Mouse (Mus musculus) forelimb bud, embryonic 11.5 days (tissue): ENCODE results near the gene Zfp683.

ENCODE experiments used
- DNase-seq: peaks from one replicate; pipeline ENCODE4 v3.0.0-alpha.2; 2012; ENCODE audit warnings: low read depth, low spot score

Zfp683 gene

DNA sequence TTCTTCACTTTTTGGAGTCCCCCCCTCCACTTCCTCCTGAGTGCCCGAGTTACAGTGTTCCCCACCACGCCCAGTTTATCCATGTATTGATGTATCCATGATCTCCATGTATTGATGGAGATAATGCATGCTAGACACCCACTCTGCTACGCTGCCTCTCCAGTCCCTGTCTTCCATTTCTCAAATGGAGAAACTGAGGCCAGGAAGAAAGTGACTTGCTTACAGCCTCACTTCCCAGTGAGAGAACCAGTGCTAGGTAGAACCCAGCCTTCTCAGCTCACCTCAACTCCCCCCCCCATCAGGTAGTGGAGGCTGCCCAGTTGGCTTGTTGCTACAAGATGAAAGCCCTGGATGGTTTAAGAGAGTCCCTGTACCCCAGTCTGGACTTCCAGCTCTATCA lies at the start of gene Zfp683:
Gene Zfp683 (plus strand): TSS at position 301 of the 400 bp plus-strand sequence.
- DNase-seq = no peak

DNA sequence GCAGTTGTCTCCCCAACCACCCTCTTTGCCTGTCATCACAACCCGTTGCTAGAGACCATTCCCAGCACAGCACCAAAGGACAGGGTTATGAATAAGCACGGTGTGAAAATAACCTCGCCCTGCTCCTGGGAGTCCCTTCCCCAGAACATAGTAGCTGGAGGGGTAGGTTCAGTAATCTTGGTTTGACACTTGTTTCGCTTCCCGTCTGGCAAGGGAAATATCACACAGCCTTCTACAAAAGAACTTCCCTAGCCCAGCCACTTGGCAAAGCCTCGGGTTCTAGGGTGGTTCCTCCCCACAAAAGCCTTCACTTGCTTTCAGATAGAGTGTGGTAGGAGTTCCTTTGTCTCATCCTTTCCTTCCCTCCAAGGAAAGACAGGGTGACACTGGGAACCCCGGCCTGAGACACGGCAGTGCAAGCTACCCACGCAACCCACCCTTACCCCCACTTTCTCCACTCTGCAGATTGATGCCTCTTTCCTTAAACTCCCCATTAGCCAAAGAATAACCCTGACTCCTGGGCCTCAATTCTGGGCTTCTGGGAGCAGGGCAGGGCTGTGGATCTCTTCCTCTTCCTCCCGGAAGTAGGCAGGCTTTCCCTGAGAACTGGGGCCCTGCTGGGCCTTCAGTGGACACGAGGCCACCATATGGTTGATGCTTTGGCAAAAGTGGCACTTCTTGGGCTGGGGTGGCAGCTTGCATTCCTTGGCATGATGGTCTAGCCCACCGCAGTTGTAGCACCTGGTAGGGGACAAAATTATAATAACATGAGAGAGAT lies 47.9 kb upstream of the Zfp683 start:
- DNase-seq = no peak

DNA sequence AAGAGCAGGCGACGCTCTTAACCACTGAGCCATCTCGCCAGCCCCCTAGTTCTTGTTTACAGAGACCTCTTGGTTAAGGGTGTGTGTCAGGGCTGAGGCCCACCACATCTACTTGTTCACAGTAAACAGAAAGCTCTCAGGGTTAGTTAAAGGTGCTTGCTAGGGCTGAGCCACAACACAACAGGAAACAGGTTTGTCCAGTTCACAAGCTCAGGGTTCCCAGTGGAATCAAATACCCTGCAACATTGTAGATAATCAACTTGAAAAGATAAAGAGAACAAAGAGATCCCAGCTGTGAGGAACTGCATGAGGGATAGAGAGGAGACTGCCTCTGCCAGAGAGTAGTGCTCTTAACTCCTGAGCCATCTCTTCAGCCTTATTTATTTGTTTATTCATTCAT lies 46.8 kb upstream of the Zfp683 start:
- DNase-seq = no peak

- no peak for DNase-seq
Observed at GRCm38 (mm10) chr4:134009709-134010108, 43.9 kb upstream of the Zfp683 start.

DNA sequence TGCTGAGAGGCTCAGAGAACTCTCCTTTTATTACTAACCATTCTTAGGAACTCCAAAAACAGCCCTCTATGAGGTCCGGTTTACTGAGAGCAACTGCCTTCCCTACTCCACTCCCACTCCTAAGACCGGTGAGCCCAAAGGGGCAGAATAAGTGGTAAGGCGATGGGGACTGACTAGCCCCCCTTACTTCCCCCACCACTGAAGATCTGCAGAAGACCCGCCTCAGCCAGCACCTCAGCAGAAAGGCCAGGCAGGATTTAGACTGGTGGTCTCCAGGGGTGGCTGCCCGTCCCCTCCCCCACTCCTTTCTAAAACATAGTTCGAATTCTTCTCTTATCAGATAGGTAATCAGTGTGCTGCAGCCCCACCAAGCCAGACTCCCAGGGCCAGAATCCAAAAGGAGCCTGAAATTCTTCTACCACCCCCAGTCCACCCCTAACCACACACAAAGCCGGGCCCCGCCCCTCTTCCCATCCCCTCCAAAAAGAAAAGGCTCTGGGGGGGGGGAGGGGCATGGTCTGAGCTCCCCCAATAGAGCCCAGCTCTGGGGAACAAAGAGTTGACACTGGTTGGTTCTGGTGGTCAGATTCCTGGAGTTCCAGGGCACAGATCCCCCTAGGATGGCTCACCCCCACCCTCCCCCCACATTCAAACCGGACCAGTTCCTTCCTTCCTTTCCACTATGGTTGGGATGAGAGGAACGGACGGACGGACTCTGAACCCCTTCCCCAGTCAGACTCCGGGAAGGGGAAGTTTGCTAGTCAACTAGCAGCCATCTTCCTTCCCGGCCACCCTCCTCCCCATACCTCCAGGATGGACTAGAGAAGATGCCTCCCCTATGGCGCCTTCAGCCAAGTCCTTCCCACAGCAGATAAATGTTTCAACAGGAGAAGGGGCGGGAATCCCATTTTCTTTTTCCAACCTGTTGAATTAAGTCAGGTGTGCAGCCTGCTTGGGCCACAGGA lies 41.9 kb upstream of the Zfp683 start:
- no peak for DNase-seq

DNA sequence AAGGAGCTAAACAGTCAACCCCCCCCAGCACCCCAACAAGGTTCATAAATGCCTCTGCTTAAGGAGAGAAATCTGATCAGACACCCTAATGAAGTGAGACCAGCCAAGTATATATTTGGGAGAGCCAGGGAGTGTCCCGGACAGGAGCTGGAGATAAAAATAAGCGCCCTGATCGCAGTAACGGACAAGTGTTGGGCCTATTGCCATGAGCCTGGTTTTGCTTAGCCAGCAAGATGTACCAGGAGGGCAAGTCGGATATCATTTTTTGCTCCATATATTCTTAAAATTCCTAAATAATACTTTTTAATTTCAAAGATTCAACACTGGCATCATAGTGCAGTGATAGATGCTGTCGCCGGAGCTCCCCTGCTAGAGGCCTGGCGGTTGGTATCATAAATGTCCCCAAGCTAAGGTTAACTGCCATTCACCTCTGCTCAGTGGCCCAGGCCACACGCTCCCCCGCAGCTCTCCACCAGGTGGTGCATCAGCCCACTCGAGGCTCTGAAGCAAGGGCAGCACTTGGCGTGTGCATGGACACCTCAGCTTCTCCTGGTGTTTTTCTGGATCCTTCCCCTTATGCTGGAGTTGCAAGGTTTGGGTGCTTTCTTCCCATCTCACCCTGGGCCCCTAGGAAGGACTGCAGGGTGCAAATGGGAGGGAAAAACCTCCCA lies 40.6 kb upstream of the Zfp683 start:
- no peak for DNase-seq

- no peak for DNase-seq
Observed at GRCm38 (mm10) chr4:134016208-134016607, 37.4 kb upstream of the Zfp683 start.

- DNase-seq = peak; percentile 61
Observed at GRCm38 (mm10) chr4:134016767-134017166, 36.9 kb upstream of the Zfp683 start.

- no peak for DNase-seq
Observed at GRCm38 (mm10) chr4:134017201-134017865, 36.3 kb upstream of the Zfp683 start.

- DNase-seq = no peak
Observed at GRCm38 (mm10) chr4:134018038-134018778, 35.4 kb upstream of the Zfp683 start.

DNA sequence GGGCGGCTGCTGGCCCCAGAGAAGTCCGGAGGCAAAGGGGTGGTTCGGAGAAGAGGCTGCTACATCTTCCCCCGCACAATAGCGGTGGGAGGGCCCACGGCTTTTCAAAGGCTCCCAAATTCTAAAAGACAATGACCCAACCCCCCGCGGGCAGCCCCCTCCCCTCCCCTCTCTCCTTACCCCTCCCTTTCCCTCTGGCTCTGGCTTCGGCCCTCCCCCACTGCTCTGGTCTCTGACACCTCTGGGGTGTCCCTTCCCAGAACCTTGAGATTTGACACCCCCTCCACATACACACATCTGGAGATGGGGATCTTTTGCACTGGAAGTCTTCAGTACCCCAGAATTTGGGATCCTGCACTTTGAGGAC lies 34.9 kb upstream of the Zfp683 start, which contains the start of gene Lin28a:
Gene Lin28a (minus strand): TSS at position 63 of the 367 bp plus-strand sequence.
- no peak for DNase-seq

GRCm38 (mm10) chr4:134019210-134019609 lies 34.4 kb upstream of the Zfp683 start:
- no peak for DNase-seq

DNA sequence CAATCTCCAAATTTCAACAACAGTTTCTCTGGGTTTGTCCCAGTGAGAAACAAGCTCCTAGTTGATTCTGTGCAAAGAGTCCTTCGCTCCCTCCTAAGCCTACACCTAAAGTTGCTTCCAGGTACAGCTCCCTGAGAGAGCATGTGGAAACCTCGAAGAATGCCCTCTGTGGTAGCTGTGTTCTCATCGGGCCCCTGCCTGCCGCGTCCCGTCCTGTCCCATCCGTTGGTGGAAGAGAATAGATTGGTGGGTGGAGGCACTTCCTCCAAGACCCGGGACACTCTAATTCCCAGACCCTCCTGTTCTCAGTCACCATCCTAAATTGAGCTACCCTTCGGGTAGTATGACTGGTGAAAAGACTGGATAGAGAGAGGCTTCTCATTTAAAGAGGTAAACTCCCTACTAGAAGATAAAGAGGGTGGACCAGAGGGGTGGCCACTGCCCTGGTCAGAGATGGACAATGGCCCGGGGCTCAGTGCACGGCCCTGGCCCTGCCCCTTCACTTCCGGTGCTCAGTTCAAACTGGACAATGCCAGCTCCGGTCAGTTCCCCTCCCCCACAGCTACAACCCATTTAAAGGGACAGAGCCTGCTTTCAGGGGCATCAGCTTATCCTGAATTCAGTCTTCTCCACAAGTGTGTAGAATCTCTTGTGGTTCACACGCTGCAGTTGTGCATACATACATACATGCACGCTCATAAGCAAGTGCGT lies 33.8 kb upstream of the Zfp683 start:
- DNase-seq = no peak

DNA sequence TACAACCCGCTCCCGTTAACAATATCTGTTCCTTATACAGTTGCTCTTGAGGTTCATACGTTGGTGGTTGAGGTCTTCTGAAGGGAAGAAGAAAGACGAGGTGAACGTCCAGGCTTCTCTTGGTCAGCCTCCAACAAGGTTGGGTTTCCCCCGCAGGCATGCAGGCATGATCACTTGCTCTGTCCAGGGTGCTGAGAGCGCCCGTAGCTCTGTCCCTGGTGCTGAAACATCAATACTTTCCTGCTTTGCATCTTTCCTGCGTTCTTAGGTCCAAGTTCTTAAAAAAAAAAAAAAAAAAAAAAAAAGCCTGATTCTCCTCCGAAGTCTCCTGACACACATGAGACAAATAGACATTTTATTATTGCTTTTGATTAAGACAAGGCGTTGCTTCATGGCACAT lies 33.0 kb upstream of the Zfp683 start:
- peak; percentile 78 for DNase-seq

DNA sequence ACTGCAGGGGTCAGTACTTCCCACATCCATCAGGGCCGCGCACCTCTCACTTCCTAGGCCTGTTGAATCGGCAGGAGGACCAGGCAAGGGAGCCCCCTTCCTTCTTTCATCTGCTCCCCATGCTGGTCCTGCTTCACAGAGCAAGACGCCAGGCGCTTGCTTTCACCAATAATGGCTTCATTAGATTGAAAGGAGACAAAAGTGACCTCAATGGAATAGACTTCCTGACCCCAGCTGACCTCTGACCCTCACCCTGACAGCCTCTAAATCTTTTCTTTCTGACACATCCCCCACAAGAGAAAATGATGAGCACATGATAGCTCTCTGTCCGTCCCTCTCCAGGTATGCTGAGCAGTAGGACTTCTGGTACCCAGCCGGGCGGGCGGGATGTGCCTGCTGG lies 27.8 kb upstream of the Zfp683 start:
- no peak for DNase-seq

GRCm38 (mm10) chr4:134035953-134036352 lies 17.7 kb upstream of the Zfp683 start:
- peak; percentile 75 for DNase-seq

- DNase-seq = peak; percentile 41
Observed at GRCm38 (mm10) chr4:134041317-134042123, 12.1 kb upstream of the Zfp683 start.

GRCm38 (mm10) chr4:134043041-134043440 lies 10.6 kb upstream of the Zfp683 start:
- DNase-seq = no peak

GRCm38 (mm10) chr4:134047648-134048047 lies 6.0 kb upstream of the Zfp683 start:
- no peak for DNase-seq
